Mouse (Mus musculus): ENCODE data around the gene 3110040N11Rik. TPM values are rescaled to one million over a fixed set of nuclear protein-coding genes. Genes with fewer than 3 reads are reported as not detected.
A peak's percentile ranks its signal among the peaks of the same experiment; 100 is the strongest.

Gene 3110040N11Rik
- polyA plus RNA-seq, 1 experiment, result 13.9 TPM

DNA sequence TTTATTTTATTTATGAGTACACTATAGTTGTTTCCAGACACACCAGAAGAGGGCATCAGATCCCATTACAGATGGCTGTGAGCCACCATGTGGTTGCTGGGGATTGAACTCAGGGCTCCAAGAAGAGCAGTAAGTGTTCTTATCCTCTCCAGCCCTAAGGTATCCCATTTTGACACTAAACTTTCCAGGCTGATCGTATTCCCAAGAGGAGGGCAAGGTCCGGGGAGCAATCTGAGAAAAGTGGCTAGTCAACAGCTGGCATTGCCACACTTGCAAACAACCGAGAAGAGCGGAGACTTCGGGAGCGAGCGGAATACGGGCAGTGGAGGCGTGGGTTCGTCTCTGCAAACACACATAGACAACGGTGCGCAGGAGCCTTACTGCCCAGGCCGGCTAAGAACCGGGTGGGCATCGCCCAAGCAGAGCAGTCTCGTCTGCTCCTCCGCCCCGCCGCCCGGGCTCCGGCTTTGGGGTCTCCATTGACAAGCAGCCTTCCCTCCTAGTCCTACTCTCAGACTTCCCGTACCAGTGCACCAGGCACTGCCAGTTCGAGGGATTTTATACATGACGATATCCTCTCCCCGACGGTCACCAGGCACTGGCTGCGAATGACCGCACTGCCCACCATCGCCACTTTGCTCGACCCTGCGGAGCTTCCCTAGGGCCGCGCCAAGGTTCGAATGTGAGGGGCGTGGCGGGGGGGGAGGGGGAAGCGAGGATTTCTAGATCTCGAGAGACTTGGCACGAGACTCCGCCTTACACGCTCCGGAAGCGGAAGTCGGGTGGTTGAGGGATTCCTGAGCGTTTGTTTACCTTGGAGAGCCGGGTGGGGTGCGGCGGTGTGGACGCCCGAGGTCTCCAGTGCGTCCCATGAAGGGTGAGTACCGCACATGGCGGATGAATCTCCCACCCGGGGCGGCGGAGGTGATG is 26.8 kb downstream of the 3110040N11Rik start, which contains the start of gene Ramac:
TSS of gene Ramac (plus strand) at position 746 of the 930 bp plus-strand sequence.
- under 1% methylated on average over 56 of the region's 56 CpGs for WGBS
- Histone ChIP-seq H3K4me3 (replicated peaks; ENCODE audit: control insufficient read depth, low read depth, low read length) (peak within 1 kb of the TSS; percentile 100), H3K27ac (ENCODE audit: control insufficient read depth, insufficient read depth, low read depth, low read length, poor library complexity) (peak within 1 kb of the TSS; percentile 85), H3K4me1 (ENCODE audit: control insufficient read depth, insufficient read depth, low read length) (peaks cover 3% of the 10 kb centered on the region)
- TF ChIP-seq CTCF (IDR thresholded peaks at IDR 0.05; ENCODE audit: control insufficient read depth, insufficient read depth, low read length), result no peak
- peak; percentile 67; the same call in 1 of the 2 replicates for TF ChIP-seq POLR2A (IDR thresholded peaks at IDR 0.05; ENCODE audit: borderline replicate concordance, control insufficient read depth, low read depth, low read length)

DNA sequence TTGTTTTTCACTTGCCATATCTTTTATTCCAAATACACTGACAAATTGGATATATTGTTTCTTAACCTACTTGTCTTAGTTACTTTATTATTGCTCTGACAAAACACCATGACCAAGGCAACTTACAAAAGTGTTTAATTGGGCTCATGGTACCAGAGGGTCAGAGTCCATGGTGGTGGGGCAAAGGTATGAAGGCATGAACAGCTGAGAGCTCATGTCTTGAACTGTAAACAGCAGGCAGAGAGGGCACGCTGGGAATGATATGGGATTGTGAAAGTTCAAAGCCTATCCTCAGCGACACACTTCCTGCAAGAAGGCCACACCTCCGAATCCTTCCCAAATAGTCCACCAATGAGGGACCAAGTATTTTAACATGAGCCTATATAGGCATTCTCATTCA is 41.3 kb downstream of the 3110040N11Rik start:
- no peak for TF ChIP-seq POLR2A (IDR thresholded peaks at IDR 0.05; ENCODE audit: borderline replicate concordance, control insufficient read depth, low read depth, low read length)
- H3K4me3 ChIP-seq (replicated peaks; ENCODE audit: control insufficient read depth, low read depth, low read length), result no peak overlapping the region
- H3K27ac ChIP-seq (ENCODE audit: control insufficient read depth, insufficient read depth, low read depth, low read length, poor library complexity), result no peak overlapping the region
- H3K4me1 ChIP-seq (ENCODE audit: control insufficient read depth, insufficient read depth, low read length), result no peaks in the 10 kb centered on the region
- WGBS, result 74% methylated on average over 3 of the region's 3 CpGs

DNA sequence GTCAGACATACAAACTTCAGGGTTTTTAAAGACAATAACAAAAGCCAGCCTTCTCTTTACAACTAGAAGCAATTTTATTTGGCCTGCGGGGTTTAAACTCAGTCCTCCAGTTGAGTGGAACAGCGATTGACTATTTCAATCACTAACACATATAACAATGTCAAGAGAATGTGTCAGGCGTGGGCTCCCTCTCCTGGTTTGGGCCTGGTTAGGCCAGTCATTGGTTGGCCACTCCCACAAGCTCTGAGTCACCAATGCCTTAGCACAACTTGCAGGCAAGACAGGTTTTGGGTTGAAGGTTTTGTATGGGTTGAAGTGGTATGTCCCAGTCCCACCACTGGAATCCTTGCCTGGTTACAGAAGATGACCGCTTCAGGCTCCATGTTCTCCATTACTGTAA is 45.1 kb downstream of the 3110040N11Rik start:
- Histone ChIP-seq H3K4me3 (replicated peaks; ENCODE audit: control insufficient read depth, low read depth, low read length) (no peak overlapping the region), H3K27ac (ENCODE audit: control insufficient read depth, insufficient read depth, low read depth, low read length, poor library complexity) (no peak overlapping the region), H3K4me1 (ENCODE audit: control insufficient read depth, insufficient read depth, low read length) (no peaks in the 10 kb centered on the region; the same call in 1 of the 2 replicates)
- 54% methylated on average over 4 of the region's 4 CpGs for WGBS
- TF ChIP-seq CTCF (IDR thresholded peaks at IDR 0.05; ENCODE audit: control insufficient read depth, insufficient read depth, low read length) (no peak; the same call in 1 of the 2 replicates), POLR2A (IDR thresholded peaks at IDR 0.05; ENCODE audit: borderline replicate concordance, control insufficient read depth, low read depth, low read length) (no peak)

DNA sequence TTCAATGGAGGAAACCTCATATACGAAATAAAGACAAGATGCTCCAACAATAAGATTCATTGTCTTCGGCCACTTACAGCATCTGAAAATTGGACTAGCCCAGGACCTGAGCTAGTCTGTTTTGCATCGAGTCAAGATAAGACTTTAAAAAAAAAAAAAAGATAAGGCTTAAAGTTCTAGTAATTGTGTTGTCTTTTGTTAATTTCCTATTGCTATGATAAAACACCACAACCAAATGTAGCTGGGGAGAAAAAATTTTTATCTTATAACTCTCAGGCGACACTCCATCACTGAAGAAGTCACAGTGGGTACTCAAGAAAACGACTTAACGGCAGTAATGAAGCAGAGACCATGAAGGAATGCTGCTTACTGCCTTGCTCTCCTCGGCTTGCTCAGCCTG is 49.3 kb downstream of the 3110040N11Rik start:
- TF ChIP-seq POLR2A (IDR thresholded peaks at IDR 0.05; ENCODE audit: borderline replicate concordance, control insufficient read depth, low read depth, low read length), result no peak
- no peak for TF ChIP-seq CTCF (IDR thresholded peaks at IDR 0.05; ENCODE audit: control insufficient read depth, insufficient read depth, low read length)
- Histone ChIP-seq H3K4me3 (replicated peaks; ENCODE audit: control insufficient read depth, low read depth, low read length) (no peak overlapping the region), H3K27ac (ENCODE audit: control insufficient read depth, insufficient read depth, low read depth, low read length, poor library complexity) (no peak overlapping the region), H3K4me1 (ENCODE audit: control insufficient read depth, insufficient read depth, low read length) (no peaks in the 10 kb centered on the region; the same call in 1 of the 2 replicates)
- 79% methylated on average over 7 of the region's 7 CpGs for WGBS

DNA sequence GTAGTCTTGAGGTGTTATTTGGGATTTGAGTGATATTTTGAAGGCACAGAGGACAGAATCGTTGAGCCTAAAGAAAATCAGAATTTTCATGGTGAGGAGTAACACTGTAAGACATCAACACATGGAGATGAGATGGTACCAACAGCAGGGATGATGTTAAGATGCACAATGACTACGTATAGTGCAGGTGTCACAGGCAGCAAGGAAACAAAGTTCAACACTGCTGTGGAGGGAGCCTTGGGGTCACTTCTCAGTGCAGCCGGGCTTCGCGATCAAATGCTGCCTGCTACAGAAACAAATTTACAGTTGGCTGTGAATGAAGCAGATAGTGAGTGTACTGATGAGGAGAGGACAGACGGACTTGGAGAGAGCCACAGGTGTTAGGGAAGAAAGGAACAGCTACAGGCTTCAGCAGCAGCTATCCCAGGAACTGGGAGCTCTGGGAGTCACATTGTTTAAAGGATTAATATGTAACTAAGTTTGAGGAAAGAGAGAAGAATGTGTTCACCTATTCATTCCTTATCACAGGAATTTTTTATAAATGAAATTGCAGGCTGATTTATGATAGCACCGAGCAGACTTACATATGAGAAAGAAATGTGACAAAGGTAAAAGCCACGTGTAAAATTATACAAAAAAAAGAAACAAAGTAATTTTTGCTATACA is 50.4 kb downstream of the 3110040N11Rik start:
- TF ChIP-seq POLR2A (IDR thresholded peaks at IDR 0.05; ENCODE audit: borderline replicate concordance, control insufficient read depth, low read depth, low read length) (no peak), CTCF (IDR thresholded peaks at IDR 0.05; ENCODE audit: control insufficient read depth, insufficient read depth, low read length) (no peak)
- no peak overlapping the region for H3K27ac ChIP-seq (ENCODE audit: control insufficient read depth, insufficient read depth, low read depth, low read length, poor library complexity)
- WGBS, result 72% methylated on average over 8 of the region's 8 CpGs
- no peak overlapping the region for H3K4me3 ChIP-seq (replicated peaks; ENCODE audit: control insufficient read depth, low read depth, low read length)
- no peaks in the 10 kb centered on the region; the same call in 1 of the 2 replicates for H3K4me1 ChIP-seq (ENCODE audit: control insufficient read depth, insufficient read depth, low read length)

DNA sequence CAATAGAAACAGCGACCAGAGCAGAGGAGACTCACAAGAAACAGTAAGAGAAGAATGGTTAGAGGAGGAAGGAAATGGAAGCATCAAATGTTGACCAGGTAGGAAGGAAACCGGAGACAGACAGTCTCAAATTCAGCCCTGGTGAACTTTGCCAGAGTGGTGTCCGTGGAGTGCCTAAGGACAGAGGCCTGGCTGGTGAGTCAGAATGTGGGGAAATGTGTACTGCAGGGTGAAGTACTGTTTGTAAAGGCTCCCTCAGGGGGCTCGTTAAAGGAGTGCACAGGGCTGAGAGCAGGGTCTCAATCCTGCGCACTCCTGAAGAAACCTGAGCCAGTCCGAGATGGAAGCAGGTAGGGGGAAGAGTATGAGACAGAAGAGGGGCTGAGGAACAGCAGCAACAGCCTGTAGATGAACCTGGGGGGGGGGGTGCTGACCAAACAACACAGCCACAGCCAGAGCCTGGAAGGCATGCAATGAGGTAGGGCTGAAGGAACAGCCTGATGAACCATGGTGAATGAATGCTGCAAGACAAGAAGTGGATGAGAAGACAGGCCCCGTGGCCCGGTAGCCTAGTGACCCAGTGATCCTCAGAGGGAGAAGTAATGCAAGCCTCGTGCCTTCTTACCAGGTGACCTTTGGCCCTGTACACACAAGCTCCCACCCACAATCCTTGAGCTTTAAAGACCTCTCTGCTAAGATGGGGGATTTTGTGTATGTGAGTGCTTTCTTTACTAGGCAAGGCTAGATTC is 53.8 kb downstream of the 3110040N11Rik start:
- H3K4me3 ChIP-seq (replicated peaks; ENCODE audit: control insufficient read depth, low read depth, low read length), result no peak overlapping the region
- TF ChIP-seq CTCF (IDR thresholded peaks at IDR 0.05; ENCODE audit: control insufficient read depth, insufficient read depth, low read length) (no peak), POLR2A (IDR thresholded peaks at IDR 0.05; ENCODE audit: borderline replicate concordance, control insufficient read depth, low read depth, low read length) (no peak)
- H3K27ac ChIP-seq (ENCODE audit: control insufficient read depth, insufficient read depth, low read depth, low read length, poor library complexity), result no peak overlapping the region
- WGBS, result 66% methylated on average over 9 of the region's 9 CpGs
- H3K4me1 ChIP-seq (ENCODE audit: control insufficient read depth, insufficient read depth, low read length), result no peaks in the 10 kb centered on the region; the same call in 1 of the 2 replicates

DNA sequence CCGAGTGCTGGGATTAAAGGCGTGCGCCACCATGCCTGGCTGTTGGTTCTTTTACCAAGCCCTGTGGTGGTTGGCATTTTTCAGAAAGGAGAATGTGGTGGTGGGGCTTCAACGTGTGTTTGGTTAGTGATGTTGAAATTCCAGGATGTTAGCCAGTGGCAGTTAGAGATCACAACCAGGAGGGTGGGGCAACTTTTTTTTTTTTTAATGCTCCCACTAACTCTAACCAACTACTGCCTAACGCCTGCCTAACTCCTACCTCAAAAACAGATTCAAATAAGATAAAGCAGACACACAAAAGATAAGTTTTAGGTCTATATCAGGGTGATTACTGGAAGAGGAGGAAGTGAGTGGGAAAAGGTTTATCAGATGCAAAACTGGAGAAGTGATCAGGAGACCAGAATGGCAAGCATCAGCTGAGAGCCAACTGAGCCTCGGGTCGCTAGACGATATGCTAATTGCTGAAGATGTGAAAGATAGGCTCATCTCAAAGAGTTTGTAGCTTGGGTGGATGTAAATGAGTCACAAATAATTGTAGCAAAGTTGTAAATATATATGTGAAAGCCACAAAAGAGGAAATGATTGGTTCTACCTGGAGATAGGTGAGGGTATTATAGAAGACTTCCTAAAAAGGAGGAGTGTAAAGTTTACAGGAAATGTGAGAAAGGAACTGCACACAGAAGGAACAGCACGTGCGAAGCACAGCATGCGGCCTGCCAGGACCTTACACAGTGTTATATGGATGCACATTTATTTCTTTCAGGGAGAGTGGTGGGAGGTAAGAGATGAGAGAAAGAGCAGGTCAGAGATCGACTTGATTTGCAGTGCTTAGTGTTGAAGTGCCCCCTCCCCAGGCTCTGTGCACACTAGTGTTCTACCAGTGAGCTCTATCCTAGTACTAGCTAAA is 56.8 kb downstream of the 3110040N11Rik start:
- Histone ChIP-seq H3K27ac (ENCODE audit: control insufficient read depth, insufficient read depth, low read depth, low read length, poor library complexity) (no peak overlapping the region), H3K4me1 (ENCODE audit: control insufficient read depth, insufficient read depth, low read length) (no peaks in the 10 kb centered on the region), H3K4me3 (replicated peaks; ENCODE audit: control insufficient read depth, low read depth, low read length) (no peak overlapping the region)
- WGBS, result 40% methylated on average over 12 of the region's 12 CpGs
- TF ChIP-seq POLR2A (IDR thresholded peaks at IDR 0.05; ENCODE audit: borderline replicate concordance, control insufficient read depth, low read depth, low read length), result no peak
- TF ChIP-seq CTCF (IDR thresholded peaks at IDR 0.05; ENCODE audit: control insufficient read depth, insufficient read depth, low read length), result no peak

Other genes with a start within 250 kb of the 3110040N11Rik start
- 0.75 and 1.1 TPM in 2 replicates for gene Fsd2, start 222.5 kb downstream of the 3110040N11Rik start, polyA plus RNA-seq (2011; ENCODE audit: insufficient read depth, insufficient read length, low replicate concordance, missing spikeins)
- gene Whamm, start 218.2 kb downstream of the 3110040N11Rik start, polyA plus RNA-seq (2011; ENCODE audit: insufficient read depth, insufficient read length, low replicate concordance, missing spikeins), result 11.3 and 18.2 TPM in 2 replicates
- gene Homer2, start 82.0 kb downstream of the 3110040N11Rik start, polyA plus RNA-seq (2011; ENCODE audit: insufficient read depth, insufficient read length, low replicate concordance, missing spikeins), result 0.43 and 2.1 TPM in 2 replicates
- gene Ramac, start 26.6 kb downstream of the 3110040N11Rik start, polyA plus RNA-seq (2011; ENCODE audit: insufficient read depth, insufficient read length, low replicate concordance, missing spikeins), result 13.7 and 20.9 TPM in 2 replicates
- 20.6 and 37.0 TPM in 2 replicates for gene Btbd1, start 40.0 kb upstream of the 3110040N11Rik start, polyA plus RNA-seq (2011; ENCODE audit: insufficient read depth, insufficient read length, low replicate concordance, missing spikeins)
- gene Gm10160, start 66.3 kb upstream of the 3110040N11Rik start, polyA plus RNA-seq (2011; ENCODE audit: insufficient read depth, insufficient read length, low replicate concordance, missing spikeins), result not detected in 2 replicates
- 13.0 and 46.2 TPM in 2 replicates for gene Tm6sf1, start 69.5 kb upstream of the 3110040N11Rik start, polyA plus RNA-seq (2011; ENCODE audit: insufficient read depth, insufficient read length, low replicate concordance, missing spikeins)
- 1.1 and 1.4 TPM in 2 replicates for gene Hdgfl3, start 145.0 kb upstream of the 3110040N11Rik start, polyA plus RNA-seq (2011; ENCODE audit: insufficient read depth, insufficient read length, low replicate concordance, missing spikeins)
- gene Bnc1, start 202.8 kb upstream of the 3110040N11Rik start, polyA plus RNA-seq (2011; ENCODE audit: insufficient read depth, insufficient read length, low replicate concordance, missing spikeins), result not detected in 2 replicates